Mouse (Mus musculus): ENCODE measurements around the gene Hnrnpul2. TPM values are rescaled to one million over a fixed set of nuclear protein-coding genes. Genes with fewer than 3 reads are reported as not detected.
"Not testable (repeated sequence)": the region's sequence is repeated elsewhere in the genome, so short reads cannot be mapped to it uniquely, and the experiment has no call there.

Hnrnpul2 gene
- polyA plus RNA-seq, 1 experiment: 108 TPM

DNA sequence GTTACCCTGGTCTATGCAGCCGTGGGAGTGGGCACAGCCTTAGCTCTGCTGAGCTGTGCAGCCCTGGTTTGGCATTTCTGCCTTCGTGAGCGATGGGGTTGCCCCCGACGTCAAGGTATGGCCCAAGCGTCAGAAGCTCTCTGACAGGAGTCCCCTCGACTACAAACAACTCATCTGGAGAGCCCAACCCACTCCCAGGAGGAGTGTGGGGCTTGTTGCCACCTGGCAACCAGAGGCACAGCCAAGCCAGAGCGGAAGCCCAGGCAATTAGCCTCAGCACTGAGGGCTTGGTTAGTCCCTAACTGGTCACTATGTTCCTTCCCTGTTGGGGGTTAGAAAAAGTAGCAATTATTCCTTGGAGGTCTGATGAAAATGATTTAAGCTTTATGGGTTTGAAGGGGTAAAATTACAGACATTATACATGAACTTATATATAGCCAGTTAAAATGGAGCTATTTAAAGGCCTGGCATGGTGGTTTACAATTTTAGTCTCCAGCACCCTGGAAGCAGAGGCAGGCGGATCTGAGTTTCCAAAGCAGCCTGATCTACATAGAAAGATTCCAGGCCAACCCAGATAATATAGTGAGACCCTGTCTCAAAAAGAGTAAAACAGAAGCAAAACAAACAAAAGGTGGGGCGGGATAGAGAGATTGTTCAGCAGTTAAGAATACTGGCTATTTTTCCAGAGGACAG lies 32.6 kb downstream of the Hnrnpul2 start:
- no peaks in the 10 kb centered on the region for H3K9me3 ChIP-seq (replicated peaks; ENCODE audit: control insufficient read depth, insufficient read depth, low read length, poor library complexity, severe bottlenecking)
- H3K36me3 ChIP-seq (ENCODE audit: control insufficient read depth, insufficient read depth, low read length, poor library complexity, severe bottlenecking): no peaks in the 10 kb centered on the region
- H3K4me1 ChIP-seq (ENCODE audit: control insufficient read depth, insufficient read depth, low read length): peaks cover 2% of the 10 kb centered on the region
- peak overlapping the region; percentile 46 for H3K4me3 ChIP-seq (ENCODE audit: low read depth, low read length)
- 0 out of 2 replicates have a peak overlapping the region, but pooled peaks have one; percentile 9 for H3K9ac ChIP-seq (ENCODE audit: low read depth, poor library complexity, severe bottlenecking)
- TF ChIP-seq EP300 (IDR thresholded peaks at IDR 0.05; ENCODE audit: insufficient read depth, low read depth, low read length) (no peak), CTCF (IDR thresholded peaks at IDR 0.05; ENCODE audit: low read depth, low read length) (no peak), POLR2A (IDR thresholded peaks at IDR 0.05; ENCODE audit: insufficient read depth, low read length) (no peak)
- H3K27me3 ChIP-seq (ENCODE audit: control insufficient read depth, insufficient read depth, low read length, poor library complexity, severe bottlenecking): no peaks in the 10 kb centered on the region
- no peak overlapping the region for H3K27ac ChIP-seq (ENCODE audit: insufficient read depth, low read length)

DNA sequence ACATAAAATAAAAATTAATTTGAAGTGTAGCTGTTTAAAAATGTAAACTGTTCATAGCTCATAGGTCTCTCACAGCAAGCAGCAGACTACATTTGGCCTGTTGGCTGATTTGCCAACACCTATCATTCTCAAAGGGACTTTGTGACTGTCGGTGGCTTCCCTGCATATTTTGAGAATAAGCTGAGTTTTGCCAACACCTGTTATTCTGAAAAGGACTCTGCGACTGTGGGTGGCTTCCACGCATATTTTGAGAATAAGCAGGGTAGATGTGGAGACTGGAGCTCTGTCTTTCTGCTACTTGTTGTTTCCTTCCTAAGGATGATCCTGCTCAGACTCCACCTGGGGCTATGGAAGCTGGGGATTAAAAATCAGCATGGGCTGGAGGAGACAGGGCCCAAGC lies 33.3 kb downstream of the Hnrnpul2 start:
- no peak overlapping the region for H3K4me3 ChIP-seq (ENCODE audit: low read depth, low read length)
- no peak for TF ChIP-seq POLR2A (IDR thresholded peaks at IDR 0.05; ENCODE audit: insufficient read depth, low read length)
- TF ChIP-seq EP300 (IDR thresholded peaks at IDR 0.05; ENCODE audit: insufficient read depth, low read depth, low read length): no peak
- TF ChIP-seq CTCF (IDR thresholded peaks at IDR 0.05; ENCODE audit: low read depth, low read length): no peak
- H3K4me1 ChIP-seq (ENCODE audit: control insufficient read depth, insufficient read depth, low read length): no peaks in the 10 kb centered on the region
- no peak overlapping the region for H3K9ac ChIP-seq (ENCODE audit: low read depth, poor library complexity, severe bottlenecking)
- no peaks in the 10 kb centered on the region for H3K9me3 ChIP-seq (replicated peaks; ENCODE audit: control insufficient read depth, insufficient read depth, low read length, poor library complexity, severe bottlenecking)
- no peaks in the 10 kb centered on the region for H3K27me3 ChIP-seq (ENCODE audit: control insufficient read depth, insufficient read depth, low read length, poor library complexity, severe bottlenecking)
- H3K36me3 ChIP-seq (ENCODE audit: control insufficient read depth, insufficient read depth, low read length, poor library complexity, severe bottlenecking): no peaks in the 10 kb centered on the region
- H3K27ac ChIP-seq (ENCODE audit: insufficient read depth, low read length): no peak overlapping the region

DNA sequence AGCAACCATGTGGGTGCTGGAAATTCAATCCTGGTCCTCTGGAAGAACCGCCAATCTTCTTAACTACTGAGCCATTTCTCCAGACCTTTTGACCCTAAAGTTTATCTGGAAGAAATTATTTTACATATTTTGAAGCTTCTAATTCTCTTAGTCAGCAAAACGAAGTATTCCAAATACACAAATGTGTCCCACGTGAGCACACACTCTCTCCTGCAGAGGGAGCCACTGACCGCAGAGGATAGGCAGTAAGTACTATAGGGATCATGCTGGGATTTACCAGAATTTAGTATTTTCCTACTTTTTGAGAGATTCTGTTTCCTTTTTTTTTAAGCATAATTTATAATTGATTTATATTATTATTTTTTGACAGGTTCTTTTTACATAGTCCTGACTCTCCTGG lies 37.9 kb downstream of the Hnrnpul2 start:
- Histone ChIP-seq H3K9me3 (replicated peaks; ENCODE audit: control insufficient read depth, insufficient read depth, low read length, poor library complexity, severe bottlenecking) (no peaks in the 10 kb centered on the region), H3K4me3 (ENCODE audit: low read depth, low read length) (no peak overlapping the region), H3K27ac (ENCODE audit: insufficient read depth, low read length) (no peak overlapping the region), H3K4me1 (ENCODE audit: control insufficient read depth, insufficient read depth, low read length) (no peaks in the 10 kb centered on the region), H3K27me3 (ENCODE audit: control insufficient read depth, insufficient read depth, low read length, poor library complexity, severe bottlenecking) (no peaks in the 10 kb centered on the region), H3K9ac (ENCODE audit: low read depth, poor library complexity, severe bottlenecking) (no peak overlapping the region), H3K36me3 (ENCODE audit: control insufficient read depth, insufficient read depth, low read length, poor library complexity, severe bottlenecking) (no peaks in the 10 kb centered on the region)
- TF ChIP-seq POLR2A (IDR thresholded peaks at IDR 0.05; ENCODE audit: insufficient read depth, low read length) (no peak), EP300 (IDR thresholded peaks at IDR 0.05; ENCODE audit: insufficient read depth, low read depth, low read length) (no peak), CTCF (IDR thresholded peaks at IDR 0.05; ENCODE audit: low read depth, low read length) (peak; percentile 82)

DNA sequence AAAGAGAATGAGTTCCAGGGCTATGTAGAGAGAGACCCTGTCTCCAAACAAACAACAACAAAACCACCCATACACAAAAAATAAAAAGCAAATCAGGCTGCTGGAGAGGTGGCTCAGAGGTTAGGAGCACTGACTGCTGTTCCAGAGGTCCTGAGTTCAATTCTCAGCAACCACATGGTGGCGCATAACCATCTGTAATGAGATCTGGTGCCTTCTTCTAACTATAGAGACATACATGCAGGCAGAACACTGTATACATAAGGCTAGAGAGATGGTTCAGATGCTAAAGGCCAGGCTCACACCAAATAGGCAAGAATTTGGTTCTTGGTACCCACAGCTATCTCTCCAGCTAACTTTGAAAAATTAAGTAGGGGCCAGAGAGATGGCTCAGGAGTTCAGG lies 39.2 kb downstream of the Hnrnpul2 start:
- Histone ChIP-seq H3K27ac (ENCODE audit: insufficient read depth, low read length) (no peak overlapping the region), H3K4me1 (ENCODE audit: control insufficient read depth, insufficient read depth, low read length) (no peaks in the 10 kb centered on the region), H3K4me3 (ENCODE audit: low read depth, low read length) (no peak overlapping the region), H3K36me3 (ENCODE audit: control insufficient read depth, insufficient read depth, low read length, poor library complexity, severe bottlenecking) (no peaks in the 10 kb centered on the region), H3K9me3 (replicated peaks; ENCODE audit: control insufficient read depth, insufficient read depth, low read length, poor library complexity, severe bottlenecking) (no peaks in the 10 kb centered on the region), H3K9ac (ENCODE audit: low read depth, poor library complexity, severe bottlenecking) (no peak overlapping the region), H3K27me3 (ENCODE audit: control insufficient read depth, insufficient read depth, low read length, poor library complexity, severe bottlenecking) (no peaks in the 10 kb centered on the region)
- TF ChIP-seq EP300 (IDR thresholded peaks at IDR 0.05; ENCODE audit: insufficient read depth, low read depth, low read length): no peak
- peak; percentile 37 for TF ChIP-seq CTCF (IDR thresholded peaks at IDR 0.05; ENCODE audit: low read depth, low read length)

DNA sequence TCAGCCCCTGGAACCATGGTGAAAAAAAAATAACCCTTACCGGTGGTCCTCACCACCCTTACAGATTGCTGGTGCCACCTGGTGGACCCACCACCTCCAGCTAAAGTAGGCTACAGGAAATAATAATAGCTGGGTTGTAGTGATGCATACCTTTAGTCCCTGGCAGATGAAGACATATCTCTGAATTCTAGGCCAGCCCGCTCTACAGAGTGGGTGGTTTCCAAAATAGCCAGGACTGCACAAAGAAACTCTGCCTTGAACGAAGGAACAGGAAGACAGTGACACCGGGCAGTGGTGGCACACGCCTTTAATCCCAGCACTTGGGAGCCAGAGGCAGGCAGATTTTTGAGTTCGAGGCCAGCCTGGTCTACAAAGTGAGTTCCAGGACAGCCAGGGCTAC lies 44.5 kb downstream of the Hnrnpul2 start:
- no peak for TF ChIP-seq CTCF (IDR thresholded peaks at IDR 0.05; ENCODE audit: low read depth, low read length)
- no peak for TF ChIP-seq POLR2A (IDR thresholded peaks at IDR 0.05; ENCODE audit: insufficient read depth, low read length)
- no peak for TF ChIP-seq EP300 (IDR thresholded peaks at IDR 0.05; ENCODE audit: insufficient read depth, low read depth, low read length)
- Histone ChIP-seq H3K9ac (ENCODE audit: low read depth, poor library complexity, severe bottlenecking) (no peak overlapping the region), H3K27me3 (ENCODE audit: control insufficient read depth, insufficient read depth, low read length, poor library complexity, severe bottlenecking) (no peaks in the 10 kb centered on the region), H3K36me3 (ENCODE audit: control insufficient read depth, insufficient read depth, low read length, poor library complexity, severe bottlenecking) (no peaks in the 10 kb centered on the region), H3K27ac (ENCODE audit: insufficient read depth, low read length) (no peak overlapping the region), H3K9me3 (replicated peaks; ENCODE audit: control insufficient read depth, insufficient read depth, low read length, poor library complexity, severe bottlenecking) (no peaks in the 10 kb centered on the region), H3K4me1 (ENCODE audit: control insufficient read depth, insufficient read depth, low read length) (no peaks in the 10 kb centered on the region), H3K4me3 (ENCODE audit: low read depth, low read length) (no peak overlapping the region)

DNA sequence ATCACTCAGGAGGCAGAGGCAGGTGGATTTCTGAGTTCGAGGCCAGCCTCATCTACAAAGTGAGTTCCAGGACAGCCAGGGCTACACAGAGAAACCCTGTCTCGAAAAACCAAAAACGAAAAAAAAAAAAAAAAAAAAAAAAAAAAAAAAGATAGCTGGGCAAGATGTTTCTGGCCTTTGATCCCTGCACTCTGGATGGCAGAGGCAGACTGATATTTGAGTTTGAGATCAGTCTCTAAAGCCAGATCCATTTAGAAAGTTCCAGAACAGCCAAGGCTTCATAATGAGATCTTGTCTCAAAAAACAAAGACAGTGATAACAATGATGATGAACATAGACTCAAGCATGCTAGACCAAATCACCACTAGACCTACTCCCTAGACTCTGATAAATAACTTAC lies 50.6 kb downstream of the Hnrnpul2 start:
- not testable (repeated sequence) for H3K4me1 ChIP-seq (ENCODE audit: control insufficient read depth, insufficient read depth, low read length); H3K9me3 ChIP-seq (replicated peaks; ENCODE audit: control insufficient read depth, insufficient read depth, low read length, poor library complexity, severe bottlenecking); H3K4me3 ChIP-seq (ENCODE audit: low read depth, low read length); H3K27me3 ChIP-seq (ENCODE audit: control insufficient read depth, insufficient read depth, low read length, poor library complexity, severe bottlenecking); H3K27ac ChIP-seq (ENCODE audit: insufficient read depth, low read length)
- H3K36me3 ChIP-seq (ENCODE audit: control insufficient read depth, insufficient read depth, low read length, poor library complexity, severe bottlenecking): peaks cover 25% of the 10 kb centered on the region
- H3K9ac ChIP-seq (ENCODE audit: low read depth, poor library complexity, severe bottlenecking): peak overlapping the region; percentile 78

Data from ES-Bruce4 (cell line).